Mouse (Mus musculus) brain, embryonic 14.5 days (tissue): ENCODE data around the gene Olfr403.

Experiments used
- CTCF ChIP-seq: fragments of 200-500 bp; IDR thresholded peaks from 2 replicates; pipeline ENCODE4 v1.5.1; 2012; ENCODE audit warnings: inconsistent platforms, mild to moderate bottlenecking, moderate library complexity, borderline replicate concordance; ENCODE audit not compliant: insufficient read depth, insufficient read length; ENCODE audit errors: extremely low read depth
- POLR2A ChIP-seq: fragments of 200-500 bp; IDR thresholded peaks from 2 replicates; pipeline ENCODE4 v1.6.1; 2012; ENCODE audit warnings: mild to moderate bottlenecking, inconsistent platforms, borderline replicate concordance; ENCODE audit not compliant: poor library complexity, insufficient read depth, insufficient read length, severe bottlenecking; ENCODE audit errors: extremely low read depth

DNA sequence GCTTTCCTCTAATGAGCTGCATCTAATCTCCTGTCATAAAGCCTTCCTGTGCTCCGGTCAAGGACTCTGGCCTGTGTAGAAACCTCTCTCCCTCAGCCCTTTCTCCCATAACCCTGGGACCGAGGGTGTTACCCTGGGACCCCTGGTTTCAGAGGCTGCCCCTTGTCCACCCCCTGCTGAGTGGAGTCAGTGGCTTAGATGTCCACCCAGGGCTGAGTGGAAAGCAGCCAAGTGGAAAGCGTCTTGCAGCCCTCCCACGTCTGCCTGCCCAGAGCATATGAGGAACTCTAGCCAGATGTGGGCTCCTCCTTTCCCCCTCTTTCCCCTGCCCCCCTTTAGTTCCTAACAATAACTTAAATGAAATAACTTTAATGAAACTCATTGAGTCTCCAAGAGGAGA, 2.9 kb upstream of the Olfr403 start:
- no peak for TF ChIP-seq CTCF
- no peak for TF ChIP-seq POLR2A
